Mouse (Mus musculus) gastrocnemius, postnatal 4 days (tissue): ENCODE measurements around the gene Lgals1. TPM values are rescaled to one million over a fixed set of nuclear protein-coding genes. Genes with fewer than 3 reads are reported as not detected.

Source experiments
- microRNA-seq: library from miRNA; unstranded; fragments of <30 nt; microRNA quantifications from one replicate; pipeline ENCODE4 v1.2.0, GENCODE M21; 2021
- total RNA-seq, 2 experiments: library from RNA; stranded (reverse); gene quantifications; 2 replicates each; pipeline ENCODE4 v1.2.3; 2021

Lgals1 gene
- total RNA-seq, 2 experiments from 2014 or later = 1,203 to 1,363 TPM

Small RNA genes lying within 50 kb of the gene (microRNA-seq; reads per million reads assigned to microRNA genes)
- gene Mir6955 = not detected

Other genes starting within 250 kb of the Lgals1 start
- gene Elfn2, start 208.0 kb upstream of the Lgals1 start, total RNA-seq = under 1 TPM; 0.27 to 0.70 TPM
- 10 to 100 TPM in 1 of 2 experiments, 1 to 10 TPM in 1; 9.5 to 11.6 TPM for gene Mfng, start 153.2 kb upstream of the Lgals1 start, total RNA-seq
- 10 to 100 TPM; 12.6 to 13.3 TPM for gene Card10, start 123.7 kb upstream of the Lgals1 start, total RNA-seq
- 10 to 100 TPM; 43.2 to 47.6 TPM for gene Cdc42ep1, start 84.1 kb upstream of the Lgals1 start, total RNA-seq
- not detected for gene Lgals2, start 71.2 kb upstream of the Lgals1 start, total RNA-seq
- gene Gga1, start 49.5 kb upstream of the Lgals1 start, total RNA-seq = 10 to 100 TPM; 36.8 to 40.9 TPM
- gene Gm49510, start 27.1 kb upstream of the Lgals1 start, total RNA-seq = not detected
- 10 to 100 TPM; 14.6 to 16.4 TPM for gene Sh3bp1, start 27.0 kb upstream of the Lgals1 start, total RNA-seq
- gene Pdxp, start 12.8 kb upstream of the Lgals1 start, total RNA-seq = 10 to 100 TPM; 16.4 to 21.7 TPM
- 10 to 100 TPM; 34.4 to 38.6 TPM for gene Nol12, start 8.2 kb downstream of the Lgals1 start, total RNA-seq
- 10 to 100 TPM; 83.6 to 94.1 TPM for gene Triobp, start 21.0 kb downstream of the Lgals1 start, total RNA-seq
- gene H1f0, start 101.7 kb downstream of the Lgals1 start, total RNA-seq = 100 to 1,000 TPM; 212 to 246 TPM
- gene Galr3, start 115.2 kb downstream of the Lgals1 start, total RNA-seq = not detected
- 10 to 100 TPM; 11.6 to 13.5 TPM for gene Ankrd54, start 136.2 kb downstream of the Lgals1 start, total RNA-seq
- gene Eif3l, start 148.5 kb downstream of the Lgals1 start, total RNA-seq = 100 to 1,000 TPM; 106 to 111 TPM
- 10 to 100 TPM; 26.5 to 29.4 TPM for gene Micall1, start 182.2 kb downstream of the Lgals1 start, total RNA-seq
- 10 to 100 TPM; 72.2 to 92.4 TPM for gene Polr2f, start 214.3 kb downstream of the Lgals1 start, total RNA-seq
- gene 1700088E04Rik, start 214.5 kb downstream of the Lgals1 start, total RNA-seq = 1 to 10 TPM in 1 of 2 experiments, under 1 TPM in 1; 0.96 to 1.6 TPM
- 10 to 100 TPM; 11.6 to 13.7 TPM for gene Sox10, start 238.5 kb downstream of the Lgals1 start, total RNA-seq